Mouse (Mus musculus) kidney, postnatal 4 days (tissue): ENCODE results near the gene Rab34.

Source experiments
- DNase-seq, 2 experiments: peaks; one replicate each; pipeline ENCODE4 v3.0.0; 2021; ENCODE audit warnings: mixed read lengths in 2 of 2

The Rab34 gene

DNA sequence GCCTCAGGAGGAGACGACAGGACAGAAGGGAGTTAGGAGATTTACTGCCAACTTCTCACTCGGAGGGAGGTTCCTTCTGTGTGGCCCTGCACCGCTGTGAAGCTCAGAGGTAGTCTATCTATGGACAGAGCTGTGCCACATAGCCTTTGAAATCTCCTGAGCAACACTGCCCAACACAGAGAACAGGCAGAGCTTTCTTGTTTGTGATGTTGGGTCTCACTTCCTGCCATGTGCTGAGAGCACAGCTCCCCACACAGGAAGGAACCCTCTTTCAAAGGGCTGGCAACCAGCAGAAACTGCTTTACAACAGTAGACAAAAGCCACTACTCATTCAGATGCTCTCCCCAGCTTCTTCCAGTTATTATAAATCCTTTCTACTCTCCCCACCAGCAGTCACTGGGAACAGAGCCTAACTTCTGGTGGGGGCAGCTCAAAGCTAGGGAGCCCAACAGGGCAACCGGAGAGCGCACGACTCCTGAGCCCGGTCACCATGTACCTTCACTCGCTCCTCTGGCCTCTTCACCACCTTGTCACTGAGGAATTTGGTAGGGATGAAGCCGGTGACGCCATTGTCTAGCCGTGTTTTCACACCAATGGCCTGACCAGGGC, 27.6 kb downstream of the Rab34 start:
- no peak for DNase-seq

DNA sequence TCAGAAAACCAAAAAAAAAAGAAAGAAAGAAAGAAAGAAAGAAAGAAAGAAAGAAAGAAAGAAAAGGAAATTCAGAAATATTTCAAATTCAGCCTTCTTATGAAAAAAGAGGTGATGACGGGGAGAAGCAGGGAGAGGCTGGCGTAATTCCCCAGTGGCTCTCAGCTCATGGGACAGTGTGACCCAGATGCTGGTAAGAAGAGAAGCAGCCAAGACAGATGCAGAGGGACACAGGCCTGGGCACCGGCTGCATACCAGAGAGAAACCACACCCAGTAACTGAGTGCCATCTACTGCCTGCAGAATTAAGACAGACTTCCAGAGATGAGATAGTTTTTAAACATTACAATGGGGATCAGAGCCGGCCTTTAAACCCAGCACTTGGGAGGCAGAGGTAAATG, 35.4 kb downstream of the Rab34 start:
- DNase-seq, result no peak

DNA sequence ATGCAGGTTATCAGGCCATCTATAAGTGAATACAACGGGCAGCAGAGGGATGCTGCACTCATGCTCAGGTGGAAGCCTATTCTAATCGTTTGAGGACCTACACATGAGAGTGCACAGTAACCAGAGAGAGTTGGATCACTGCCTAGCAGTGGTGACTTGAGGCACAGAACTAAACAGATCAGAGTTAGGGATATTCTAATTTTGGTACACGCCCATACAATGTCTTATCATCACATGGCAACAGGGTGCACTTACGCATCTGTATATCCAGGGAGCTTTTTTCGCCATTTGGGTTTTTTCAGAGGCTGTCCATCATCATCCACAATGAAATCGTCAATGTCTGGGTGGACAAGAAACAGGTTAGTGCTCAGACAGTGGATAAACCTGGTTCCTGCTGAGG, 43.3 kb downstream of the Rab34 start:
- DNase-seq, result no peak

DNA sequence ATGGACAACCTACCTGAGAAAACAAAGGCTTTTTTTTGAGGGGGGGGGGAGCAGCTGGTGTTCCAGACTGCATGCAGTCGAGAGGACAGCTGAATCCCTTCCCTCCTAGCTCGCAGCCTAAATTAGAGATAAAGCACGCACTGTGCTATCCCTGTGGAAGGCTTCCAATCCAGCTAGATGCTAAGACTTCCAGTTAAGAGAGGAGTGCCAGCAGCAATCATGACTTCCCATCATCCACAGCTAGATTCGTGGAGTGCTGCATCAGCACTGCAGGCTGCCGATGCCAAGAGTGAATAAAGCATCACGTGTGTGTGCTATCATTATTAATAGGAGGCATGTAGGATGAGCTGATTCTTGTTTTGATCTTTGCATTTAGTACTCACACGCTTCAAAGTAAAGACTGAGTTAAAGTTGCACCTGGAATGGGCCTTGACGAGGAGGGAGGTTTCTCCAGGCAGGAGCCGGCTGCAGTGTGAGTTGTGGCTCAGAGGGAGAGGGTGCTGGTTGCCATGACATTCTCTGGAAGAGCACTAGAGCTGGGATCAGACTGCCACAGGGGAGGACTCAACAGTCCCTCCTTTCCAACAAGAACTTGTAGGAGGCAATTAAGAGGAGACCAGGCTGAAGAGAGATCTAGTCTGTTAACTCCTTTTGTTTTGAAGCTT, 52.1 kb downstream of the Rab34 start:
- DNase-seq, result no peak
